Mouse (Mus musculus): ENCODE results near the gene Pdzd2.

GRCm38 (mm10) chr15:12374916-12375315 is 364.8 kb downstream of the Pdzd2 start:
- TF ChIP-seq CTCF (IDR thresholded peaks at IDR 0.05) (0 out of 2 replicates have a peak, but pooled peaks have one; percentile 7), EP300 (IDR thresholded peaks at IDR 0.05) (no peak)
